Mouse (Mus musculus): ENCODE measurements around the gene Capn13. TPM values are rescaled to one million over a fixed set of nuclear protein-coding genes. Genes with fewer than 3 reads are reported as not detected.

The Capn13 gene
- polyA plus RNA-seq, 1 experiment from 2014 or later, result 0.50 TPM

- H3K27ac ChIP-seq, result no peak overlapping the region
- no peak overlapping the region for H3K4me2 ChIP-seq
- WGBS, result 69% methylated on average over 7 of the region's 7 CpGs
- H3K4me1 ChIP-seq, result no peaks in the 10 kb centered on the region
- no peak overlapping the region for H3K4me3 ChIP-seq (replicated peaks)
- ATAC-seq (ENCODE audit: insufficient read depth, low FRiP score, low read depth), result no peak
- H3K9me3 ChIP-seq, result no peaks in the 10 kb centered on the region
- H3K9ac ChIP-seq, result no peak overlapping the region
- H3K27me3 ChIP-seq (replicated peaks), result no peaks in the 10 kb centered on the region
- H3K36me3 ChIP-seq, result no peaks in the 10 kb centered on the region
Measured at GRCm38 (mm10) chr17:73390191-73391089, 10.2 kb downstream of the Capn13 start.

DNA sequence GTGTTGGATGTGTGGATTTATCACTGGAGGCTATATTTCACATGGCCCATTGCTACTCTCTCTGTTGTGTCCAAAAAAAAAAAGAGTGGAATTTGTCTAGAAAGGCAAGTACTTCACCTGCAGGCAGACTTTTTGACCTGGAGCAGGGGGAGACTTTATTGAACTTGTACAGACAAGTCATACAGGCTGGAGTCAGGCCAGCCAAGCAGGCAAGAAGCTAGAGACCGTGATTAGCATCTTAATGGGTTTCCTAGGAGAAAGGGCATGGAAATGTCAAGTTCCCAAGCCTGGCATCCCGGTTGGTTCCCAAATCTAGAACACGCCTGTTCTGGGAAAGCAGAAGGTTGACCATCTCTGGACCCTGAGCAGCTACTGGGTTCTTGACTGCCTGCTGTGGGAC, 11.3 kb downstream of the Capn13 start:
- H3K4me2 ChIP-seq, result no peak overlapping the region
- H3K9me3 ChIP-seq, result no peaks in the 10 kb centered on the region
- no peaks in the 10 kb centered on the region for H3K4me1 ChIP-seq
- no peaks in the 10 kb centered on the region for H3K36me3 ChIP-seq
- ATAC-seq (ENCODE audit: insufficient read depth, low FRiP score, low read depth), result no peak
- no peak overlapping the region for H3K4me3 ChIP-seq (replicated peaks)
- 84% methylated on average over 3 of the region's 3 CpGs for WGBS
- H3K9ac ChIP-seq, result no peak overlapping the region
- no peak overlapping the region for H3K27ac ChIP-seq
- H3K27me3 ChIP-seq (replicated peaks), result no peaks in the 10 kb centered on the region

DNA sequence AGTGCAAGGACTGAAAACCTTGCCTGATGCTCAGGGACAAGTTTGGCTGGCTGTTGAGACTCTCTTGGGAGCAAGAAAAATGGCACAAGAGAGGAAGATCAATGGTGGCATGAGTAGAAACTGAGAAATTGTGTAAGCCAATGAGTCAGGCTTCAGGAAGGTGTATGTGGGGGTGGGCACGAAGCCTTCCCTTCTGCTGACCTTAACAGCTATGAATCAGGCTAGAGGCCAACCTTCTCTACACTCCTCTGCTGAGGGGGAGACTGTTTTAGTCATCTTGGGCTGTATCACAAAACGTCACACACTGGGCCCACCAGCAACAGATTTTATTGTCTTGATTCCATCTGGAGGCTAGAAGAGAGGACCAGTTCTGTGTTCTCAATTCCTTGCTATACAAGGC, 14.1 kb downstream of the Capn13 start:
- ATAC-seq (ENCODE audit: insufficient read depth, low FRiP score, low read depth), result no peak
- Histone ChIP-seq H3K4me3 (replicated peaks) (no peak overlapping the region), H3K9me3 (no peaks in the 10 kb centered on the region), H3K9ac (no peak overlapping the region), H3K4me2 (no peak overlapping the region), H3K4me1 (no peaks in the 10 kb centered on the region), H3K36me3 (no peaks in the 10 kb centered on the region), H3K27ac (no peak overlapping the region), H3K27me3 (replicated peaks) (no peaks in the 10 kb centered on the region)
- WGBS, result 59% methylated on average over 2 of the region's 2 CpGs

DNA sequence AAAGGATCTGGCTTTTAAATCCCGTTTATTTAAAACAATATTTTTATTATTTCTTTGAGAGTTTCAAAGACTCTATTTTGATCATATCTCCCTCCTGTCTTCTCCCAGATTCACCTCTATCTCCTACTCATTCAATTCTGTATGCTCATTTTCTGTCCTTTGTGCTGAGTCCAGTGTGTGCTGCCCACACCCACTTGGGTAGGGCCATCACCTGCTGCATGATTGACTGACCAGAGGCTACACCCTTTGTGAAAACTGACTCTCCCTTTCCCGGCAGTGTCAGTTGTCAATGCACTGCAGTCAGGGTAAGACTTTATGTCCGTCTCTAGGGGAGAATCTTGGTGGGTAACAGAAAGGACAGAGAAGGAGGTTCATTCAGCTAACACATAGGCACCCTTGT, 14.7 kb downstream of the Capn13 start:
- no peak overlapping the region for H3K4me2 ChIP-seq
- H3K9ac ChIP-seq, result no peak overlapping the region
- H3K27ac ChIP-seq, result no peak overlapping the region
- H3K4me3 ChIP-seq (replicated peaks), result no peak overlapping the region
- ATAC-seq (ENCODE audit: insufficient read depth, low FRiP score, low read depth), result no peak
- no peaks in the 10 kb centered on the region for H3K36me3 ChIP-seq
- H3K27me3 ChIP-seq (replicated peaks), result no peaks in the 10 kb centered on the region
- H3K9me3 ChIP-seq, result no peaks in the 10 kb centered on the region
- H3K4me1 ChIP-seq, result no peaks in the 10 kb centered on the region
- WGBS, result 66% methylated on average over 3 of the region's 3 CpGs

DNA sequence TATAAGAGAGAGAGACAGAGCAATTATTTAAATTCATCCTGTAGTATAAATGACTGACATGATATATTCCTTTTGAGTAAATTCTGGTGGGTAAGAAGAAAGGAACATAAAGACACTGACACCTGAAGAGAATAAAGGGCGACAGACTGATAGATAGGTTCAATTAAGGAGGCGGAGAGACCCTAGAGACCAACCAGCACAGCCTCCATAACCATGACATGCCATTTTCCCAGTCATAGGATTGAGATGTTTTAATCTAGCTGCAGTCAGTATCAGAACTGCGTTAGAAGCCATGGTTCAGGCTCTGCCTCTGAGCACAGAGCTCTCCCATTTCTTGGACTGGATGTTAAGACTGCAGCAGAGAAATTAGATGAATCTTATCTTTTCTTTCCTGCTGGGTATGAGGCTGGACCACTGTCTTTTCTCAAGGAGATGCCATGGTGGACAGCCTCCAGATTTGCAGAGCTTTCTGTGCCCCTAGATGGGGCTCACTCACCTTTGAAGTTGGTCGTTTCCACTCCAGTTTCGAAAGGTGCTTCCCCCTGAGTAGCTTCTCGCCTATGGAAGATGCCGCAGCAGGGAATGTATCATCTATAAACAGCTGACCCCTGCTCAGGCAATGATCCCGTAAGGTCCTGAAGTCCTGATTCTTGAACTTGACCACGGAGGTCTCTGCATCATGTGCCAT, 18.2 kb downstream of the Capn13 start:
- H3K9me3 ChIP-seq, result no peaks in the 10 kb centered on the region
- no peaks in the 10 kb centered on the region for H3K4me1 ChIP-seq
- no peak overlapping the region for H3K27ac ChIP-seq
- no peaks in the 10 kb centered on the region for H3K36me3 ChIP-seq
- H3K9ac ChIP-seq, result no peak overlapping the region
- H3K27me3 ChIP-seq (replicated peaks), result no peaks in the 10 kb centered on the region
- ATAC-seq (ENCODE audit: insufficient read depth, low FRiP score, low read depth), result no peak
- no peak overlapping the region for H3K4me2 ChIP-seq
- no peak overlapping the region for H3K4me3 ChIP-seq (replicated peaks)
- 63% methylated on average over 9 of the region's 9 CpGs for WGBS

- H3K4me1 ChIP-seq, result no peaks in the 10 kb centered on the region
- H3K4me2 ChIP-seq, result no peak overlapping the region
- no peak overlapping the region for H3K9ac ChIP-seq
- H3K27ac ChIP-seq, result no peak overlapping the region
- no peak overlapping the region for H3K4me3 ChIP-seq (replicated peaks)
- H3K27me3 ChIP-seq (replicated peaks), result no peaks in the 10 kb centered on the region
- ATAC-seq (ENCODE audit: insufficient read depth, low FRiP score, low read depth), result no peak
- 91% methylated on average over 3 of the region's 3 CpGs for WGBS
- H3K36me3 ChIP-seq, result no peaks in the 10 kb centered on the region
- H3K9me3 ChIP-seq, result no peaks in the 10 kb centered on the region
Measured at GRCm38 (mm10) chr17:73381681-73382080, 19.0 kb downstream of the Capn13 start.

DNA sequence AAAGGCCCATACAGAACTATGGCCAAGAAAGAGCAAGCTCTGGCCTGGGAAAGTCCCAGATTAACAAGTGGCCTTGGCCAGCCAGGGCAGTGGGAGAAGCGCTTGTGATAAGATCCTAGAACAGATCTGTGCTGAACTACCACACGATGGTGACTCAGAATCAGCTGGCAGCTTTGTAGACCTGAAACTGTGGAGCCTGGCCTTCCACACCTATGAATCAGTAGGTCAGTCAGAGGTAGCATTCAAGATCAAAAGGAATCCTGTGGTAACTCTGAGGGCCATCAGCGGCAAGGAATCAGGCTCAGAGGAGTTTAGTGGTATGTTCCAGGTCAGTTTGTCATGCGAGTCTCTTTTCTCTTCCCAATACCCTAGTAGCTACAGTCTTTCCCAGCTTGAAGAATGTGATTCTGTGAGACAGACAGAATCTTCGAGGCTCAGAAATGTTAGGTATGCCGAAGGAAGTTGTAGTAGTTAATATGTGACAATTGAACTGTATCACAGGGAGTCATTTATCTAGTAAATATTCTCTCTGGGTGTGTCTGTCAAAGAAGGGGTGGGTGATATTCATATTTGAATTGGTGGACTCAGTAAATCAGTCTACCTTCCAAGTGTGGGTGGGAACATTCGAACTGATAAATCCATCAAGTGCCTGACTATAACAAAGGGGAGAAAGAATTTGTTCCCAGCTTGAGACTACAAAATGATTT, 22.7 kb downstream of the Capn13 start:
- no peak overlapping the region for H3K4me2 ChIP-seq
- H3K4me3 ChIP-seq (replicated peaks), result no peak overlapping the region
- H3K36me3 ChIP-seq, result no peaks in the 10 kb centered on the region
- no peaks in the 10 kb centered on the region for H3K4me1 ChIP-seq
- H3K27me3 ChIP-seq (replicated peaks), result no peaks in the 10 kb centered on the region
- no peak overlapping the region for H3K27ac ChIP-seq
- H3K9me3 ChIP-seq, result no peaks in the 10 kb centered on the region
- 64% methylated on average over 7 of the region's 7 CpGs for WGBS
- no peak overlapping the region for H3K9ac ChIP-seq
- ATAC-seq (ENCODE audit: insufficient read depth, low FRiP score, low read depth), result no peak

GRCm38 (mm10) chr17:73367334-73367733, 33.3 kb downstream of the Capn13 start:
- WGBS, result 61% methylated on average over 3 of the region's 3 CpGs
- Histone ChIP-seq H3K27me3 (replicated peaks) (no peaks in the 10 kb centered on the region), H3K27ac (no peak overlapping the region), H3K4me2 (no peak overlapping the region), H3K4me1 (no peaks in the 10 kb centered on the region), H3K9me3 (no peaks in the 10 kb centered on the region), H3K36me3 (no peaks in the 10 kb centered on the region), H3K4me3 (replicated peaks) (no peak overlapping the region), H3K9ac (no peak overlapping the region)
- no peak for ATAC-seq (ENCODE audit: insufficient read depth, low FRiP score, low read depth)

- no peak for ATAC-seq (ENCODE audit: insufficient read depth, low FRiP score, low read depth)
- Histone ChIP-seq H3K27me3 (replicated peaks) (no peaks in the 10 kb centered on the region), H3K4me1 (no peaks in the 10 kb centered on the region), H3K4me2 (no peak overlapping the region), H3K9me3 (no peaks in the 10 kb centered on the region), H3K27ac (no peak overlapping the region), H3K9ac (no peak overlapping the region), H3K36me3 (no peaks in the 10 kb centered on the region), H3K4me3 (replicated peaks) (no peak overlapping the region)
- 72% methylated on average over 5 of the region's 5 CpGs for WGBS
Measured at GRCm38 (mm10) chr17:73361054-73361453, 39.6 kb downstream of the Capn13 start.

DNA sequence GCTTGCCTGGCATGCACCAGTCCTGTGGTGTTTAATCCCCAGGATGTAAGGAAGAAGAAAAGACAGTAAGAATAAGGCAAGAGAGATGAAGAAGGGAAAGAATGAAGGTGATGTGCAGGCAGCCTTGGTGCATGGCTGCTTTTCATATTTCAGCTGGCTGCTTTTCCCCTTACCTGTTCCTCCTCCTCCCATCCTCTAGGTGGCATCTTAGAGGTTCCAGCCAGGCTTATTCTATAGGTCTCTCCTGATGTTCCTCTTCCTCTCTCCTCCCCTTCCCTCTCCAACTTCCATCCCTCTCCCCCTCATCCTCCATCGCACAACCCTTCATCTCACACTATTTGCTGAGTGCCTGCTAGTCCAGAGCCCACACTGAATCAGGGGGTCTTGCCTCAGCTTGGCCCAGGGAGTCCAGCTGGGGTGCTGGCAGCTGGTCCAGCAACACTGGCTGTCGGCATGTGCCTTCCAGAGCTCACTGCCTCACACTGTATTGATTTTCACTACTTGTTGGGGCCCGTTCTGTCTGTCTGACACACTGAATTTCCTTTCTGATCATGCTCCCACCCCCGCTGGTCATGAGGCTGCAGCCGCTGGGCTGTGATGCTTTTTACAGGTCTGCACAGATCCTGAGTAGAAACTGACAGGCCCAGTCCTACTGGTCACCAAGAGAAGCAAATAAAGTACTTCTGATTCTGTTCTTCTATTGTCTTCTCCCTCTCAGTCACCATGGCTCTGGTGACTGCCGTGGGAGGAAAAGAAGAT, 56.9 kb downstream of the Capn13 start:
- no peak overlapping the region for H3K9ac ChIP-seq
- H3K27ac ChIP-seq, result no peak overlapping the region
- WGBS, result 63% methylated on average over 6 of the region's 6 CpGs
- H3K27me3 ChIP-seq (replicated peaks), result no peaks in the 10 kb centered on the region
- no peaks in the 10 kb centered on the region for H3K4me1 ChIP-seq
- no peaks in the 10 kb centered on the region for H3K36me3 ChIP-seq
- no peak overlapping the region for H3K4me2 ChIP-seq
- ATAC-seq (ENCODE audit: insufficient read depth, low FRiP score, low read depth), result no peak
- H3K9me3 ChIP-seq, result no peaks in the 10 kb centered on the region
- H3K4me3 ChIP-seq (replicated peaks), result no peak overlapping the region

GRCm38 (mm10) chr17:73342673-73343072, 58.0 kb downstream of the Capn13 start:
- H3K36me3 ChIP-seq, result no peaks in the 10 kb centered on the region
- 70% methylated on average over 14 of the region's 14 CpGs for WGBS
- no peak for ATAC-seq (ENCODE audit: insufficient read depth, low FRiP score, low read depth)

More at GRCm38 (mm10) chr17:73342673-73343072, 58.0 kb downstream of the Capn13 start:
- no peaks in the 10 kb centered on the region for H3K9me3 ChIP-seq
- no peak overlapping the region for H3K9ac ChIP-seq
- H3K4me2 ChIP-seq, result no peak overlapping the region
- no peaks in the 10 kb centered on the region for H3K4me1 ChIP-seq
- no peak overlapping the region for H3K27ac ChIP-seq
- H3K4me3 ChIP-seq (replicated peaks), result no peak overlapping the region
- H3K27me3 ChIP-seq (replicated peaks), result no peaks in the 10 kb centered on the region
